Mouse (Mus musculus): ENCODE data around the gene Vwa8. TPM values are rescaled to one million over a fixed set of nuclear protein-coding genes. Genes with fewer than 3 reads are reported as not detected.
A peak's percentile ranks its signal among the peaks of the same experiment; 100 is the strongest.

Vwa8 gene
- total and polyA plus RNA-seq, 2 experiments from 2014 or later: 8.1 to 19.5 TPM

DNA sequence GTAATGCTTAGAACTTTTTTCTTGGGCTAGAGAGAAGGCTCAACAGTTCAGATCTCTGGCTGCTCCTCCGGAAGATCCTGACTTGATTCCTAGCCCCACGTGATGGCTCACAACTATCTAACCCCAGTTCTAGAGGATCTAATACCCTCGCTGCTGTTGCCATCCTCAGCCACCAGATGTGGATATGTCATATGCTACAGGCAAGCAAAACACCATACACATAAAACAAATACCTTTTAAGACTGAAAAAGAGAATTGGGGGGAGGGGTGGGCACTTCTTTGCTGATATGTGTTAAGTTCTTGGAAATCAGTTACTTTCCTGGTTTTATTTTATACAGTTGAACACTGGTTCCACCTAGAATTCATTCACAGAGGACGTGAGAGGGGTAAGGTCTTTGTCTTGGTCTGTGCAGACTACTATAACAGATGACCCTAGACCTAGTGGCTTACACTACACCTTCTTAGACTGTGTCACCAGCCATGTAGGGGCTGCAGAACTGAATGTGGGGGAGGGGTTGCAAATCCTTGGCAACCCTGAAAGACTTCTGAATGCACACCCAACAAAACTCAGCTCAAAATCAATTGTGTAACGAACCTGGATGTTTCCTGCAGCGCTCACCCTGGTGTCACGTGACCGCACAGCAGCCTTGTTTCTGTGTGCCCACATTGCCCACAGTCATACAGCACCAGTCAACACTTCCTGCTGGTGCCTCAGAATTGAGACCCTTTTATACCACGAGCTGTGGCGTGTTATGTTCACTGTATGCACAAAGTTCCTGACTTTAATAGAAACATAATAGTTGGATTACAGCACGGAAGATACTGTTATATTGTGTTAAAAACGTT lies 394.4 kb downstream of the Vwa8 start:
- Histone ChIP-seq H3K4me3 (ENCODE audit: low read depth, low read length) (no peak overlapping the region), H3K27ac (ENCODE audit: low read depth, low read length) (no peak overlapping the region), H3K9ac (replicated peaks; ENCODE audit: low read length, poor library complexity, severe bottlenecking) (no peak overlapping the region), H3K4me1 (ENCODE audit: insufficient read depth, low read length) (peaks cover 2% of the 10 kb centered on the region; the same call in 1 of the 2 replicates), H3K36me3 (ENCODE audit: insufficient read depth, low read length) (no peaks in the 10 kb centered on the region), H3K9me3 (ENCODE audit: low read length) (no peaks in the 10 kb centered on the region), H3K27me3 (ENCODE audit: insufficient read depth, low read length) (no peaks in the 10 kb centered on the region), H3K4me2 (ENCODE audit: low read depth, low read length, poor library complexity, severe bottlenecking) (no peak overlapping the region)
- ATAC-seq (ENCODE audit: low FRiP score) (no peak), DNase-seq (ENCODE audit: low spot score) (no peak)
- WGBS: 70% methylated on average over 12 of the region's 12 CpGs
- TF ChIP-seq CTCF (IDR thresholded peaks at IDR 0.05): no peak

DNA sequence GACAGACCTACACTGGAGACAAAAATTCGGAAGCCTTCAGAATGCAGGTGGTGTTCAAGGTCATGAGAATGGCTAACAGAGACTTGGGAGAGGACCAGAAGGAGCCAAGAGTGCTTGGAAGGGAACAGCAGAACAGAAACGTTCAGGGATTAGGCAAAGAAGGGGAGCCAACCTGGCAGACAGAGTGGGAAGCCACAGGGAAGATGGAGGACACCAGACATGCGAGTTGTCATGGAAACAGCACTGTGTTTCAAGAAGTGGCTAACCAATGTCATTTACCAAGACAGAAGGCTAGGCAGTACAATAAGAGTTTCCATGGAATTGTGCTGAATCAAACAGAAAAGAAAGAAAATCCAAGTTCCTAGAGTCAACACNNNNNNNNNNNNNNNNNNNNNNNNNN lies 395.7 kb downstream of the Vwa8 start:
- Histone ChIP-seq H3K27me3 (ENCODE audit: insufficient read depth, low read length) (no peaks in the 10 kb centered on the region), H3K9me3 (ENCODE audit: low read length) (no peaks in the 10 kb centered on the region), H3K27ac (ENCODE audit: low read depth, low read length) (0 out of 2 replicates have a peak overlapping the region, but pooled peaks have one; percentile 14), H3K36me3 (ENCODE audit: insufficient read depth, low read length) (no peaks in the 10 kb centered on the region), H3K4me3 (ENCODE audit: low read depth, low read length) (no peak overlapping the region), H3K4me2 (ENCODE audit: low read depth, low read length, poor library complexity, severe bottlenecking) (no peak overlapping the region), H3K9ac (replicated peaks; ENCODE audit: low read length, poor library complexity, severe bottlenecking) (no peak overlapping the region), H3K4me1 (ENCODE audit: insufficient read depth, low read length) (peaks cover 2% of the 10 kb centered on the region; the same call in 1 of the 2 replicates)
- no peak for TF ChIP-seq CTCF (IDR thresholded peaks at IDR 0.05)
- ATAC-seq (ENCODE audit: low FRiP score): peak; percentile 31; the same call in 1 of the 2 replicates
- 44% methylated on average over 3 of the region's 3 CpGs for WGBS
- peak; percentile 78 for DNase-seq (ENCODE audit: low spot score)

DNA sequence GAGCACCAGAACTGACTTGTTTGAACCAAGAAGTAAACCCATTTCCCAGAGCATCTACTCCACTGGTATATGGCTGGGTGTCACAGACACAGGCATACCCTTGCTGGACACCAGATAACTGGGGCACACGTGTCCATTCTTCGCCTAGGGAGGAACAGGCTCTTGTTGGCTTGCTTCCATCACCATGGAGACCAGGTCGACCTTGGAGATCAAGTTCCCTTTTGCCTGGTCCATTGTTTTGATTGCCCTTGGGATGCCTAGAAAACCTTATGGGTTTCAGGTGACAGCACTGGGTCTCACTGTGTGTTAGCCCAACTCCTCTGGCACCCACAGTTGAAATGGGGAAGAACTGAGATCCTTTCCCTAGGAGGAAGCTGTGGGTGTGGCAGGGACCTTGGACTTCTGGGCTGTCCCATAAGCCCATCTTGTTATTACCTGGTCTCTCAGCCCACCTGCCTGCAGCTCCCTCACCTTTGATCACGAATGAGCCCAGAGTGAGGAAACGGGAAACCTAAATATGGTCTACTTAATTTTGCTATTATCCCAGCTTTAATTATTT lies 403.0 kb downstream of the Vwa8 start:
- no peak for ATAC-seq (ENCODE audit: low FRiP score)
- Histone ChIP-seq H3K27me3 (ENCODE audit: insufficient read depth, low read length) (no peaks in the 10 kb centered on the region), H3K27ac (ENCODE audit: low read depth, low read length) (no peak overlapping the region), H3K4me2 (ENCODE audit: low read depth, low read length, poor library complexity, severe bottlenecking) (no peak overlapping the region), H3K4me3 (ENCODE audit: low read depth, low read length) (no peak overlapping the region), H3K9ac (replicated peaks; ENCODE audit: low read length, poor library complexity, severe bottlenecking) (no peak overlapping the region), H3K4me1 (ENCODE audit: insufficient read depth, low read length) (no peaks in the 10 kb centered on the region), H3K36me3 (ENCODE audit: insufficient read depth, low read length) (no peaks in the 10 kb centered on the region), H3K9me3 (ENCODE audit: low read length) (no peaks in the 10 kb centered on the region)
- 69% methylated on average over 5 of the region's 5 CpGs for WGBS
- no peak for DNase-seq (ENCODE audit: low spot score)
- no peak for TF ChIP-seq CTCF (IDR thresholded peaks at IDR 0.05)

Other genes with a start within 250 kb of the Vwa8 start
- 15.3 and 17.0 TPM in 2 replicates for gene Dgkh, start 116.3 kb upstream of the Vwa8 start, total RNA-seq (2014; rRNA removed)
- 2.2 and 2.8 TPM in 2 replicates for gene Dgkh, start 116.3 kb upstream of the Vwa8 start, polyA plus RNA-seq (2015; fragmentation: Nextera tagmentation; extraction: Ambion mirVana)